Mouse (Mus musculus): Measurements from ENCODE around the gene Medag.

DNA sequence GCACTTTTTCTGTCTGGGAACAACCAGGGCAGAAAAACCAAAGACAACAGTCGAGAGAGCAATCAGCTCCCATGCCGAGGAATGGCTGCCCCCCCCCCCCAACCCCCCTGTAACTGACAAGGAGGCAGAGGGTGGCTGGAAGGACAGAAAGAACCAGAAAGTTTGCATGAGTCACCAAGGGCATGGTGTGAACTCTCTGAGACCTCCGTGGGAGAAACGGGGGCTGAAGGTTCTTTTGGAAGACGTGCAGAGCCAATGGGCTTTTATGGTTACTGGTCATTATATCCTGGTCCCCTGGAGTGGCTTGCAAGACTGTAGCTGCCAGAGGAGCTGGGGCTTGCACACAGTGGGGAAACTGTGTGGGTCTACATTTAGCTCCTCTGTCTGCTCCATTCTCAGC is 22.6 kb upstream of the Medag start:
- TF ChIP-seq CTCF (IDR thresholded peaks at IDR 0.05; ENCODE audit: extremely low read depth, insufficient read length, insufficient replicate concordance, low read depth, low read length), result no peak
- no peak for TF ChIP-seq POLR2A (IDR thresholded peaks at IDR 0.05; ENCODE audit: low read depth, low read length)

All from small intestine, adult 2 months (tissue).